Mouse (Mus musculus) liver, embryonic 14.5 days (tissue): Measurements from ENCODE around the gene Nfam1. TPM values are rescaled to one million over a fixed set of nuclear protein-coding genes. Genes with fewer than 3 reads are reported as not detected.
"Not testable (repeated sequence)": the region's sequence is repeated elsewhere in the genome, so short reads cannot be mapped to it uniquely, and the experiment has no call there.

Experiments used
- ATAC-seq: fragments of 200-750 bp; cut with Nextera tagmentation; 2 replicates; pipeline ENCODE4 v1.8.0; 2017; ENCODE audit warnings: moderate number of reproducible peaks, mild to moderate bottlenecking, moderate library complexity; ENCODE audit not compliant: insufficient read depth
- DNase-seq, 3 experiments: peaks; one replicate each; pipeline ENCODE4 v3.0.0-alpha.2; 2012 to 2013; ENCODE audit warnings: low read depth in 3 of 3, low spot score in 3 of 3
- H3K27ac ChIP-seq: fragments of 300-500 bp; sonication (generic); 2 replicates; pipeline ENCODE4 v1.5.1; 2014; ENCODE audit warnings: moderate library complexity, mild to moderate bottlenecking, control low read depth, inconsistent platforms
- H3K27me3 ChIP-seq: fragments of 300-500 bp; sonication (generic); 2 replicates; pipeline ENCODE4 v1.6.1; 2014; ENCODE audit warnings: mild to moderate bottlenecking, low read length, moderate library complexity; ENCODE audit not compliant: control insufficient read depth, insufficient read depth
- H3K36me3 ChIP-seq: fragments of 300-500 bp; sonication (generic); replicated peaks from 2 replicates; pipeline ENCODE4 v1.6.1; 2014; ENCODE audit warnings: low read depth; ENCODE audit not compliant: control insufficient read depth, insufficient read depth
- H3K4me1 ChIP-seq, 2 experiments: fragments of 200-500 bp in 1 of 2; fragments of 300-500 bp in 1 of 2; sonication (generic) in 1 of 2; replicated peaks; 2 replicates each; pipeline ENCODE4 v1.6.1; 2012 to 2014; ENCODE audit warnings: antibody characterized with exemption in 1 of 2, inconsistent platforms in 1 of 2, low read length in 1 of 2; ENCODE audit not compliant: control insufficient read depth in 2 of 2, insufficient read depth in 2 of 2
- H3K4me2 ChIP-seq: fragments of 300-500 bp; sonication (generic); 2 replicates; pipeline ENCODE4 v1.6.1; 2014; ENCODE audit warnings: low read depth, mild to moderate bottlenecking, control low read depth, moderate library complexity
- H3K4me3 ChIP-seq, 2 experiments: fragments of 200-500 bp in 1 of 2; fragments of 300-500 bp in 1 of 2; sonication (generic) in 1 of 2; 2 replicates each; pipeline ENCODE4 v1.5.1; 2012 to 2014; ENCODE audit warnings: low read depth in 2 of 2, low read length in 2 of 2, mild to moderate bottlenecking in 2 of 2, control low read depth in 1 of 2, inconsistent platforms in 1 of 2, moderate library complexity in 1 of 2; ENCODE audit not compliant: insufficient read depth in 1 of 2
- H3K9ac ChIP-seq: fragments of 300-500 bp; sonication (generic); replicated peaks from 2 replicates; pipeline ENCODE4 v1.6.1; 2014; ENCODE audit warnings: mild to moderate bottlenecking, control low read depth, moderate library complexity
- H3K9me3 ChIP-seq: fragments of 300-500 bp; sonication (generic); 2 replicates; pipeline ENCODE4 v1.6.1; 2016; ENCODE audit warnings: low read length, mixed read lengths; ENCODE audit not compliant: control insufficient read depth
- CTCF ChIP-seq: IDR thresholded peaks from 2 replicates; pipeline ENCODE4 v1.5.1; 2016; ENCODE audit warnings: antibody characterized with exemption, low read depth, control low read depth
- EP300 ChIP-seq: IDR thresholded peaks from 2 replicates; pipeline ENCODE4 v1.6.1; 2016; ENCODE audit warnings: antibody characterized with exemption, low read depth
- WGBS: fragments of 180-500 bp; shearing (Covaris S2); extraction: QIAGEN DNeasy Blood & Tissue Kit; methylation state at CpG from one replicate; pipeline ENCODE4 v1.1.7; 2014; ENCODE audit not compliant: insufficient replicate concordance; 5-methylcytosine and 5-hydroxymethylcytosine counted together
- polyA plus RNA-seq, 2 experiments: library from polyadenylated mRNA; depleted of rRNA in 1 of 2; stranded (reverse) in 1 of 2; unstranded in 1 of 2; fragments of >200 nt; fragmentation: Nextera tagmentation in 1 of 2; extraction: Ambion mirVana in 1 of 2; gene quantifications; 2 replicates each; pipeline versions ENCODE4 v1.2.1 to v1.2.3; 2012 to 2014

Nfam1 gene
- polyA plus RNA-seq, 2 experiments: 3.6 to 5.9 TPM

DNA sequence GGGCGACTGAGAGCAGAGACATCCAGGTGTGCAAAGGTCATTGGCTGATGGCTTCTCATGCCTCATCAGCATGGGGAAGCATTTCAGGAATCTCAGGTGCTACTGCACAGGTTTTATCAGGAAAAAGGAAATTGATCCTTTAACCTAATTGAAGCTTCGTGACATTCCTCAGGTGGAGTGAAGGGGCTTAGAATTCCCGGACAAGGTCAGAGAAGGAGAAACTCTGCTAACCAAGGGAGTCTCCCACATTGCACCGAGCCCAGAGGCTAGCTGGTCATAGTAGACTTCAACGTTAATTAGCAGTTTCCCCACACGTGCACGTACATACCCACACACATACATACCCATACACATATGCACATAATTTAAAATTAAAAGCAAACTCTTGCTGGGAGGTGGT lies 13.6 kb upstream of the Nfam1 start:
- 67% methylated on average over 7 of the region's 7 CpGs for WGBS
- Histone ChIP-seq H3K4me2 (no peak overlapping the region), H3K36me3 (no peaks in the 10 kb centered on the region), H3K27ac (no peak overlapping the region), H3K4me3 (no peak overlapping the region), H3K27me3 (no peaks in the 10 kb centered on the region), H3K9me3 (no peaks in the 10 kb centered on the region; the same call in 1 of the 2 replicates), H3K4me1 (no peaks in the 10 kb centered on the region), H3K9ac (no peak overlapping the region)
- TF ChIP-seq EP300 (no peak), CTCF (no peak)
- ATAC-seq: no peak
- DNase-seq: no peak

DNA sequence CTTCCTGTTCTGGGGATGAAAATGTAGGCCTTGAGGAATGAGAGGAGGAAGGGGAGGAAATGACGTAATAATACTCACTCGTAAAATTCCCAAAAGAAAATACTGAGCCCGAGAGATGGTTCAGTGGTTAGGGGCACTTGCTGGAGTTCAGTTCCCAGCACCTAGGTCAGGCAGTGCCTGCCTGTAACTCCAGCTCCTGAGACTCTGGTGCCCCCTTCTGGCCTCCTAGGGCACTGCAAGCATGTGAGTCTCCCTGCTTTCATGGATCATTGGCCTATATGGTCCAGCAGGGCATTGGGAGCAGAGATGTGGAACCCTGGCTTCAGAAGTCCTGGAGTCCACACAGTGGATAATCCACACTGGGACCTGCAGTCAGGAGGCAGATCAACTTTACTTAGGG lies 13.2 kb upstream of the Nfam1 start:
- no peaks in the 10 kb centered on the region for H3K36me3 ChIP-seq
- no peak overlapping the region for H3K4me3 ChIP-seq
- ATAC-seq (no peak), DNase-seq (no peak)
- no peak overlapping the region for H3K27ac ChIP-seq
- H3K9ac ChIP-seq: no peak overlapping the region
- H3K4me1 ChIP-seq: no peaks in the 10 kb centered on the region
- TF ChIP-seq EP300: no peak
- peak; percentile 81 for TF ChIP-seq CTCF
- H3K9me3 ChIP-seq: no peaks in the 10 kb centered on the region; the same call in 1 of the 2 replicates
- 74% methylated on average over 3 of the region's 3 CpGs for WGBS
- H3K4me2 ChIP-seq: no peak overlapping the region
- no peaks in the 10 kb centered on the region for H3K27me3 ChIP-seq

DNA sequence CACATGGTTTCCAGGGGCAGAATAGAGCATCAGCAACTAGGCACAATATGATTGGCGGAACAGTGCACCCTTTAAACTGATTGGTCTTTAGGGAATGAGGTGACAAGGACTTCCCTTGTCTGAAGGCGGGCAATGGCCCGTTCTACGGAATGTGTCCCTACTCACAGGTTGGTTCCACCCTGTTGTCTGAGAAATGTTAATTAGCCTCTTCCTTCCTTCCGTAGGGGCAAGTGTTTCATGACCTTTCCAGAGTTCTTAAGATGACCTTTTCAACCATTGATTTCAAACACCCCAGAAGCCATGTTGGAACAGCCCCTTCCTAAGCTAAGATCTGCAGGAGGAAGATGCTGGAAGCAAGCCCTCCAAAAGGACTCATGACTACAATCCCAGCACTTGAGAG lies 12.5 kb upstream of the Nfam1 start:
- not testable (repeated sequence) for H3K9me3 ChIP-seq, H3K4me2 ChIP-seq, ATAC-seq, H3K36me3 ChIP-seq, H3K27ac ChIP-seq, H3K9ac ChIP-seq, DNase-seq, H3K27me3 ChIP-seq, H3K4me1 ChIP-seq, H3K4me3 ChIP-seq
- WGBS: 60% methylated on average over 5 of the region's 5 CpGs

DNA sequence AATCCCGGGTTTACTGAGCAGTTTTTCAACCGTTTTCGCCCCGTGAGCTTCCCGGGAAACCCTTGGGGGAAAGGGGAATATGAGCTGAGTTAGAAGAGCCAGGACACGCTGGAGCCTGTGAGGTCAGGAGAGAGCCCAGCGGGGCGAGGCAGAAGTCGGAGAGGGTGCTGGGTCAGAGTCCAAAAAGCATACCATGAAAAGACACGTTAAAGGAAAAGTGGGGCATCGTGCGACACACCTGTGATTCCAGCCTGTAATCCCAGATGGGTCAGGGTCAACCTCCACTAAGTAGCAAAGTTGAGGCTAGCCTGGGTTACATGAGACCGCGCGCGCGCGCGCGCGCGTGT lies 10.2 kb upstream of the Nfam1 start:
- H3K27ac ChIP-seq: no peak overlapping the region
- no peaks in the 10 kb centered on the region; the same call in 1 of the 2 replicates for H3K9me3 ChIP-seq
- H3K9ac ChIP-seq: no peak overlapping the region
- no peak overlapping the region for H3K4me3 ChIP-seq
- H3K36me3 ChIP-seq: no peaks in the 10 kb centered on the region
- no peaks in the 10 kb centered on the region for H3K4me1 ChIP-seq
- no peaks in the 10 kb centered on the region for H3K27me3 ChIP-seq
- no peak for DNase-seq
- 71% methylated on average over 22 of the region's 22 CpGs for WGBS
- ATAC-seq: no peak
- TF ChIP-seq CTCF (no peak), EP300 (no peak)
- no peak overlapping the region for H3K4me2 ChIP-seq

DNA sequence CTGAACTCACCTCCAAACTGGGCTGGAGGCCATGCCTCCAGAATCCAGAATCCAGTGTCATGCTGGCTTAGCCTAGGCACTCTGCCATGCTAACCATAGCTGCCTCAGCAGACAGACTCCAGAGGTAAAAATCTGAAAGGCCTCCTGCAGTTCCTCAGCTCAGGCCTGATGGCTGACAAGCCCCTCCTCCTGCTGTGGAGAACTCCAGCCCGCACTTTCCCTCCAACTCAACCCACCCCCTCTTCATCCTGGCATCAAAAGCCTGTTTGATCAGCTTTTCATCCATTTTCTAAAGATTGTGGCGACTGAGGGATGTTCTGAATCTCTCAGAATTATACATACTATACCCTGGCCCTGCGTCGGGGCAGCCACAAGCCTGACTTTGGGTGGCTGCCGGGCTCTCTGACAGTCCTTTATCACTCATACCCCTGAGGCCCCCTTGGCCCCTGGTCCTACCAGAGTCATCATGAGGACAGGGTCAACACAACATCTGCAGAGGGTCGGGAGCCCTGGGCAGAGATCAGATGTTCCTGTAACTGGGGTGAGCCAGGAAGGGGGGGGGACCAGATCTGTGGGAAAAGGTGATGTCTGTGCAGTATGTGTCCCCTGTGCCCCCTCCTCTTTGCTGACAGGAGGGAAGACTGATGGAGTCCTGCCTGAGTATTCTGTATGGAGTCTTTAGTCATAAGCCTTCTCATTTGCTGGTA lies 9.7 kb upstream of the Nfam1 start:
- H3K4me2 ChIP-seq: no peak overlapping the region
- WGBS: 29% methylated on average over 6 of the region's 6 CpGs
- H3K4me1 ChIP-seq: no peaks in the 10 kb centered on the region
- no peaks in the 10 kb centered on the region for H3K36me3 ChIP-seq
- DNase-seq (no peak), ATAC-seq (no peak)
- no peak overlapping the region for H3K27ac ChIP-seq
- no peaks in the 10 kb centered on the region for H3K27me3 ChIP-seq
- no peak overlapping the region for H3K4me3 ChIP-seq
- H3K9ac ChIP-seq: no peak overlapping the region
- TF ChIP-seq EP300 (no peak), CTCF (no peak)
- H3K9me3 ChIP-seq: no peaks in the 10 kb centered on the region; the same call in 1 of the 2 replicates
